Mouse (Mus musculus) CD4-positive naive resting alpha-beta T cell, adult 57 days (primary cell): ENCODE data around the gene Tbc1d21. TPM values are rescaled to one million over a fixed set of nuclear protein-coding genes. Genes with fewer than 3 reads are reported as not detected.

Experiments used
- total RNA-seq: library from RNA; stranded (reverse); gene quantifications from one replicate; pipeline ENCODE4 v1.2.4, GENCODE M21; 2023

Tbc1d21 gene
- total RNA-seq = not detected

GRCm38 (mm10) chr9:58370355-58370754 lies at the start of gene Tbc1d21:
Gene Tbc1d21, minus strand, starts transcription at chr9:58370455.

GRCm38 (mm10) chr9:58312944-58313359 lies 57.3 kb downstream of the Tbc1d21 start, which contains the start of gene Loxl1:
Gene Loxl1, minus strand, starts transcription at chr9:58313186.

Other genes with a start within 250 kb of the Tbc1d21 start
- not detected for gene Islr, start 166.1 kb downstream of the Tbc1d21 start, total RNA-seq
- gene Islr2, start 166.1 kb downstream of the Tbc1d21 start, total RNA-seq = 0.38 TPM
- 82.1 TPM for gene Pml, start 120.7 kb downstream of the Tbc1d21 start, total RNA-seq
- gene Stoml1, start 117.3 kb downstream of the Tbc1d21 start, total RNA-seq = 33.0 TPM
- 1.1 TPM for gene Loxl1, start 57.3 kb downstream of the Tbc1d21 start, total RNA-seq
- gene Insyn1, start 118.1 kb upstream of the Tbc1d21 start, total RNA-seq = not detected
- 0.30 TPM for gene Cd276, start 185.0 kb upstream of the Tbc1d21 start, total RNA-seq
- 117 TPM for gene Nptn, start 211.8 kb upstream of the Tbc1d21 start, total RNA-seq